Mouse (Mus musculus) neural tube, embryonic 12.5 days (tissue): ENCODE results near the gene Ccdc103. TPM values are rescaled to one million over a fixed set of nuclear protein-coding genes. Genes with fewer than 3 reads are reported as not detected.

Experiments
- ATAC-seq: fragments of 200-750 bp; cut with Nextera tagmentation; 2 replicates; pipeline ENCODE4 v1.8.0; 2017; ENCODE audit warnings: low read depth, mild to moderate bottlenecking, moderate TSS enrichment, moderate library complexity; ENCODE audit not compliant: low FRiP score
- H3K27ac ChIP-seq: fragments of 300-500 bp; sonication (generic); 2 replicates; pipeline ENCODE4 v1.5.1; 2016
- H3K27me3 ChIP-seq: fragments of 300-500 bp; sonication (generic); replicated peaks from 2 replicates; pipeline ENCODE4 v1.6.1; 2016; ENCODE audit warnings: mild to moderate bottlenecking
- H3K36me3 ChIP-seq: fragments of 300-500 bp; sonication (generic); 2 replicates; pipeline ENCODE4 v1.6.1; 2016; ENCODE audit warnings: mild to moderate bottlenecking
- H3K4me1 ChIP-seq: fragments of 300-500 bp; sonication (generic); 2 replicates; pipeline ENCODE4 v1.6.1; 2016
- H3K4me2 ChIP-seq: fragments of 300-500 bp; sonication (generic); replicated peaks from 2 replicates; pipeline ENCODE4 v1.6.1; 2016; ENCODE audit warnings: mild to moderate bottlenecking
- H3K4me3 ChIP-seq: fragments of 300-500 bp; sonication (generic); 2 replicates; pipeline ENCODE4 v1.5.1; 2016
- H3K9ac ChIP-seq: fragments of 300-500 bp; sonication (generic); 2 replicates; pipeline ENCODE4 v1.6.1; 2016; ENCODE audit warnings: mild to moderate bottlenecking
- H3K9me3 ChIP-seq: fragments of 300-500 bp; sonication (generic); 2 replicates; pipeline ENCODE4 v1.6.1; 2016; ENCODE audit warnings: mild to moderate bottlenecking
- WGBS: fragments of 180-500 bp; shearing (Covaris S2); methylation state at CpG from one replicate; pipeline ENCODE4 v1.1.7; 2016; 5-methylcytosine and 5-hydroxymethylcytosine counted together
- polyA plus RNA-seq: library from polyadenylated mRNA; unstranded; fragments of >200 nt; fragmentation: Nextera tagmentation; extraction: Ambion mirVana; gene quantifications from 2 replicates; pipeline ENCODE4 v1.2.1, GENCODE M21; 2016

Gene Ccdc103
- 1.5 and 1.8 TPM in 2 replicates for polyA plus RNA-seq

DNA sequence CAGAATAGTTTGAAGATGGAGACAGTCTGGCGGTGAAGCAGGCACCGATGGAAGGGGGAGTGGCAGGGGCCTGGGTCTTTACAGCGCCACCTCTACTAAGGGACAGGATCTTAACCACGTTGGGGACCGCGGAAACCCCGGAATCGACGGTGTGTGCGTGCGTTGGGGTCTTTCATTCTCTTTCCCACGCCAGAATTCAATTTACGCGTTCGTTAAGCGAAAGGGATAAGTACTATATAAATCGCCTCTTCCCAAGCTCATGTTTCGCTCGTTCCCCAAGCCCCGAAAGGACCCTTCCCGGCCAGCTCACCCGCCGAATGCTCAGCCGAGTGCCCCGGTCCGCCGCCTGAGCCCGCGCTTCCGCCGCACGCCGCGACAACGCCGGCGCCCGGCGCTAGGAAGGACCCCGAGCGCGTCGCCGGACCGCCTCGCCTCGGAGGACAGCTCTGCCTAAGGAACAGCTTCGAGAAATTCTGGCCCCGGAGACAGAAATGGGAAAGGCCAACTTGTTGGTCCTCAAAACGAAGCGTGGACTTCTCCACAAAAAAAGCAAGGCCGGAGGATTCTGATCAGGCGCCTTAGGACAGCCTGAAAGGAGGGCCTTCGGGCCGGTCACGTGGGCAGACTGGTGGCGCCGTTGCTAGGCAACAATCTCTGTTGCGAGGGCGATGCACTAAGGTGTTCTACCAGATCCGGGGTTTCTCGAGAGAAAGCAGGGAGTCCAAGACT lies at the start of gene Ccdc103, which contains the start of gene Eftud2:
Ccdc103 (plus strand) TSS at position 620 of the 729 bp plus-strand sequence.
Eftud2 (minus strand) TSS at position 401 of the 729 bp plus-strand sequence.
- Histone ChIP-seq H3K4me1 (peaks cover 18% of the 10 kb centered on the region), H3K9me3 (no peaks in the 10 kb centered on the region), H3K36me3 (peaks cover 16% of the 10 kb centered on the region), H3K27ac (0 out of 2 replicates have a peak within 1 kb of the TSS, but pooled peaks have one; percentile 33), H3K27me3 (0 out of 2 replicates have a peak, but pooled peaks cover 9% of the 10 kb centered on the region), H3K4me2 (peak within 1 kb of the TSS; percentile 66), H3K9ac (peak within 1 kb of the TSS; percentile 72), H3K4me3 (peak within 1 kb of the TSS; percentile 63)
- under 1% methylated on average over 62 of the region's 62 CpGs for WGBS
- peak; percentile 90 for ATAC-seq

- no peak for ATAC-seq
- Histone ChIP-seq H3K4me2 (no peak overlapping the region), H3K36me3 (peaks cover 18% of the 10 kb centered on the region)
These were observed 48.2 kb upstream of the Ccdc103 start for GRCm38 (mm10) chr11:102832700-102833297.

GRCm38 (mm10) chr11:102834219-102834618 lies 46.8 kb upstream of the Ccdc103 start:
- WGBS, result 87% methylated on average over 10 of the region's 10 CpGs
- no peak overlapping the region for H3K27ac ChIP-seq

More at GRCm38 (mm10) chr11:102832700-102833297, 48.2 kb upstream of the Ccdc103 start:
- no peaks in the 10 kb centered on the region for H3K27me3 ChIP-seq
- H3K9ac ChIP-seq, result no peak overlapping the region
- H3K4me3 ChIP-seq, result no peak overlapping the region
- 75% methylated on average over 18 of the region's 18 CpGs for WGBS
- H3K9me3 ChIP-seq, result no peaks in the 10 kb centered on the region
- no peak overlapping the region for H3K27ac ChIP-seq
- no peaks in the 10 kb centered on the region for H3K4me1 ChIP-seq

DNA sequence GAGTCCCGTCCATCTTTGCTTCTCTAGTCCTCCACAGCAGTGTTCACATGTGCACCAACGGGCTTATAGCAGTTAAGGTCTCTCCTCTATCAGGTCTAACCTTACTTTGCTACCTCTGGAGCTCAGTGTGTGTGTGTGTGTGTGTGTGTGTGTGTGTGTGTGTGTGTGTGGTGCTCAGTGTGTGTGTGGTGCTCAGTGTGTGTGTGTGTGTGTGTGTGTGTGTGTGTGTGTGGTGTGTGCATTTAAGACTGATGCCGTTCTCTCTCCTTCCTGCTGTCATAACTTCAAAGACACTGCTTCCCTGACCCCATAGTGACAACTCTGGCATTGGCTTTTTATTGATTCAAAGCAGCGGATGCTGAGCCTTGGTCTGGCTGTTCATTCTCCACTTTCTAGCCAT lies 45.5 kb upstream of the Ccdc103 start, which contains the start of gene Higd1b:
Higd1b (plus strand) TSS at position 301 of the 400 bp plus-strand sequence.
- no peaks in the 10 kb centered on the region for H3K9me3 ChIP-seq
- no peak within 1 kb of the TSS for H3K9ac ChIP-seq
- H3K4me2 ChIP-seq, result no peak within 1 kb of the TSS
- no peak within 1 kb of the TSS for H3K27ac ChIP-seq
- peaks cover 45% of the 10 kb centered on the region for H3K36me3 ChIP-seq
- H3K4me1 ChIP-seq, result no peaks in the 10 kb centered on the region
- no peaks in the 10 kb centered on the region for H3K27me3 ChIP-seq
- no peak within 1 kb of the TSS for H3K4me3 ChIP-seq
- WGBS, result 71% methylated on average over 4 of the region's 4 CpGs
- ATAC-seq, result no peak

More at GRCm38 (mm10) chr11:102834219-102834618, 46.8 kb upstream of the Ccdc103 start:
- Histone ChIP-seq H3K4me1 (no peaks in the 10 kb centered on the region), H3K4me2 (no peak overlapping the region), H3K27me3 (no peaks in the 10 kb centered on the region), H3K9me3 (no peaks in the 10 kb centered on the region), H3K9ac (no peak overlapping the region), H3K36me3 (peaks cover 33% of the 10 kb centered on the region), H3K4me3 (no peak overlapping the region)
- ATAC-seq, result no peak

DNA sequence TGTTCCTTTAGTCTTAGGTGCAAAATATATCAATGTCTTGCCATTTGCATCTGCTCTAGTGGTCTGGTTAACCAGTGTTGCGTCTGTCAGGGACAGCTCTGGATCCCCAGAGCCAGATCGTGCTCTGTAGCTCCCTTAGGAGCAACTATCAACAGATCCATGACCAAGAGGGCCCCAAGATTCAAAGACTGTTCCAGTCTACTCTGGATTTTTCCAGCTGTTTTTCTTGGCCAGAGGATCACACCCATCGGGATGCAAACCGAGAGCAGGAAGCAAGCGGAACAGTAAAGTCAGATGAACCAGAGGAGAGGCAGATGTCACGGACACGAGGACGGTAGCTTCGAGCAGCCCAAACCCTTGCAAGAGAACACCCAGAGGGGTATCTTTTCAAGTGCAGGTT lies 44.9 kb upstream of the Ccdc103 start:
- WGBS, result 91% methylated on average over 9 of the region's 9 CpGs
- Histone ChIP-seq H3K4me2 (no peak overlapping the region), H3K9me3 (no peaks in the 10 kb centered on the region), H3K4me1 (no peaks in the 10 kb centered on the region), H3K9ac (no peak overlapping the region), H3K27me3 (no peaks in the 10 kb centered on the region), H3K36me3 (peaks cover 50% of the 10 kb centered on the region), H3K27ac (no peak overlapping the region), H3K4me3 (no peak overlapping the region)
- no peak for ATAC-seq

- Histone ChIP-seq H3K4me1 (no peaks in the 10 kb centered on the region), H3K27me3 (no peaks in the 10 kb centered on the region), H3K9ac (no peak overlapping the region), H3K4me2 (no peak overlapping the region), H3K36me3 (peaks cover 62% of the 10 kb centered on the region), H3K9me3 (no peaks in the 10 kb centered on the region), H3K27ac (no peak overlapping the region), H3K4me3 (no peak overlapping the region)
- WGBS, result 90% methylated on average over 1 of the region's 1 CpGs
- ATAC-seq, result no peak
These were observed 43.6 kb upstream of the Ccdc103 start for GRCm38 (mm10) chr11:102837385-102837784.

GRCm38 (mm10) chr11:102838126-102838525 lies 42.9 kb upstream of the Ccdc103 start:
- Histone ChIP-seq H3K4me1 (no peaks in the 10 kb centered on the region), H3K27ac (no peak overlapping the region), H3K27me3 (no peaks in the 10 kb centered on the region), H3K9me3 (no peaks in the 10 kb centered on the region), H3K4me3 (no peak overlapping the region), H3K36me3 (peaks cover 70% of the 10 kb centered on the region), H3K4me2 (no peak overlapping the region), H3K9ac (no peak overlapping the region)
- WGBS, result 88% methylated on average over 2 of the region's 2 CpGs
- no peak for ATAC-seq

- WGBS, result 91% methylated on average over 9 of the region's 9 CpGs
These were observed 42.3 kb upstream of the Ccdc103 start for GRCm38 (mm10) chr11:102838616-102839150.

DNA sequence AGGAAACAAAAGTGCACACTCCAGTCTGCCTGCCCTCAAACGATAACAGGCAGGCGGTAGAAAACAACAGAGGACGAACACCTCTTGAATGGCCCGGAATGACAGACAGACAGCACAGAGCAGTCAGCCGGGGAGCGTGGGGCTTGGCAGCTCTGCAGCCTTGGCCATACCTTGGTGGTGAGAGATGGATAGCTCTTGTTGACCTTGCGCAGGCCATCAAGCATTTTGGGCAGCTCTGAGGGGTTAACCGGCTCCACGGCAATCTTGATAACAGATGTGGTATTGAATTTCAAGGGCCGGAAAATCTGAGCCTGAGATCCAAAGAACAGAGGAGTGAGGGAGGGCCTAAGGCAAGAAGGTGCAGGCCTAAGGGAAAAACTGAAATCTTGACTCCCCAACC lies 35.1 kb upstream of the Ccdc103 start:
- no peak overlapping the region for H3K4me2 ChIP-seq
- H3K4me3 ChIP-seq, result no peak overlapping the region
- H3K27me3 ChIP-seq, result no peaks in the 10 kb centered on the region
- no peak for ATAC-seq
- peaks cover 100% of the 10 kb centered on the region for H3K36me3 ChIP-seq
- no peaks in the 10 kb centered on the region for H3K9me3 ChIP-seq
- no peak overlapping the region for H3K27ac ChIP-seq
- no peak overlapping the region for H3K9ac ChIP-seq
- no peaks in the 10 kb centered on the region for H3K4me1 ChIP-seq
- 88% methylated on average over 10 of the region's 10 CpGs for WGBS

More at GRCm38 (mm10) chr11:102838616-102839150, 42.3 kb upstream of the Ccdc103 start:
- no peaks in the 10 kb centered on the region for H3K9me3 ChIP-seq
- H3K4me1 ChIP-seq, result no peaks in the 10 kb centered on the region
- peaks cover 75% of the 10 kb centered on the region for H3K36me3 ChIP-seq
- no peak overlapping the region for H3K4me3 ChIP-seq
- H3K27ac ChIP-seq, result no peak overlapping the region
- H3K4me2 ChIP-seq, result no peak overlapping the region
- H3K27me3 ChIP-seq, result no peaks in the 10 kb centered on the region
- no peak for ATAC-seq
- H3K9ac ChIP-seq, result no peak overlapping the region

DNA sequence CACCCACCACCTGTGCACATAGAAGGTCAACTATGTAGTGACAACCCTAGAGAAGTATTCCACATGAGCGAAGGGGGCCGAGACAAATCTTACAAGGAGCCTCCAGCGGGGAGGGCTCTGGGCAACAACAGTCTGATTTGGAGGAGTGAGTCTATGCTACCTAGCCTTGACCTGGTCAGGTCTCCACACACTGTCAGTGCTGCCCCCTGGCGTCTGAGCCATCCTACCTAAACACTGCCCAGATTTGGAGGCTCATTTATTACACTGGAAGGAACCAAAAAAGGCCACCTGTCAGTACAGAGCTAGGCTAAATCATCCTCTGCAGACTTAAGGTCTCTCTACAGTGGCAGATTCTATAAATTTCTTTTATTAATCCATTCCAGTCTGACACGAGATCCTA lies 29.1 kb upstream of the Ccdc103 start:
- H3K4me2 ChIP-seq, result no peak overlapping the region
- WGBS, result 72% methylated on average over 5 of the region's 5 CpGs
- no peak for ATAC-seq
- no peak overlapping the region for H3K27ac ChIP-seq
- H3K9me3 ChIP-seq, result no peaks in the 10 kb centered on the region
- no peaks in the 10 kb centered on the region for H3K4me1 ChIP-seq
- H3K4me3 ChIP-seq, result no peak overlapping the region
- no peak overlapping the region for H3K9ac ChIP-seq
- H3K27me3 ChIP-seq, result no peaks in the 10 kb centered on the region
- peaks cover 92% of the 10 kb centered on the region for H3K36me3 ChIP-seq

- no peak for ATAC-seq
- H3K9me3 ChIP-seq, result no peaks in the 10 kb centered on the region
- H3K27ac ChIP-seq, result no peak overlapping the region
- H3K9ac ChIP-seq, result no peak overlapping the region
- H3K36me3 ChIP-seq, result peaks cover 91% of the 10 kb centered on the region
- H3K4me2 ChIP-seq, result no peak overlapping the region
- no peaks in the 10 kb centered on the region for H3K4me1 ChIP-seq
- no peak overlapping the region for H3K4me3 ChIP-seq
- no peaks in the 10 kb centered on the region for H3K27me3 ChIP-seq
These were observed 27.2 kb upstream of the Ccdc103 start for GRCm38 (mm10) chr11:102853760-102854159.

DNA sequence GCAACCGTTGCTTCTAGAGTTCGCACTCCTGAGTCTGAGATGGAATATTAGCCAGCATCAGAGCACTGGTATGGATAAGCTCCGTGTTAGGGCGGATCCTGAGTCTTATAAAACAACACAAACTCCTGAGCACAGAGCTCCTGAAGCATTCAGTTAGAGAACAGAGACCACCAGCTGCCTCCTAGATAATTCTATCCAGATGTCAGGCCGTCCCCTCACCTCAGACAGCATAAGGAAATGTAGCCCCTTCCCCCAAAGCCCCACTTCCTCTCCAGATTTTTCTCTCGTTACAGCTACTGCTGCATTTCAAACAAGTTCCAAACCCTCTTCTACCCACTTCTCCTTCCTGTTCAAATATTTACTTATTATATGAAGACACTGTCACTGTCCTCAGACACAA lies 25.1 kb upstream of the Ccdc103 start:
- Histone ChIP-seq H3K4me3 (no peak overlapping the region), H3K9ac (no peak overlapping the region), H3K9me3 (no peaks in the 10 kb centered on the region), H3K27me3 (no peaks in the 10 kb centered on the region), H3K27ac (no peak overlapping the region), H3K36me3 (peaks cover 91% of the 10 kb centered on the region), H3K4me1 (no peaks in the 10 kb centered on the region), H3K4me2 (no peak overlapping the region)
- no peak for ATAC-seq
- WGBS, result 86% methylated on average over 6 of the region's 6 CpGs
